Mouse (Mus musculus): ENCODE data around the gene Unc80. TPM values are rescaled to one million over a fixed set of nuclear protein-coding genes. Genes with fewer than 3 reads are reported as not detected.

Unc80 gene
- polyA plus RNA-seq, 1 experiment from 2014 or later, result 0.14 TPM

DNA sequence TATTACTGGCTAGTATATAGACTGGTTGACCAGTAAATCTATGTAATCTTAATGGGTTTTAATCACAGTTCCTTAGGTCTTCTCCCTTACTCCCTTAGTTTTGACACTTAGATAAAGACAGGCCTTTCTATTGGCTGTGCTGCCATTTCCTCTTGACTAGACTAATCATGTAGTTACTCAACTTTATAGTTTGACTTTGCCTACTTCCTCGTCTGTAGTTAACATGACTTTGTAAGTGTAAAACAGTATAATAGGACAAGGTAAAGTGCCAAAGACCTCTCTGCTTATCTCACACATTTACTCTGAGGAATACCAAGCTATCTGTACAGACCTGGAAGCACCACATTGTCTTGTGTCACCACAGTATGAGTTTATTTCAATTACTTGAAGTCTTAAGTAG, 262.4 kb downstream of the Unc80 start:
- no peaks in the 10 kb centered on the region for H3K27me3 ChIP-seq (replicated peaks)
- no peaks in the 10 kb centered on the region for H3K9me3 ChIP-seq (replicated peaks)
- ATAC-seq (ENCODE audit: insufficient number of reproducible peaks, low FRiP score), result no peak
- H3K9ac ChIP-seq, result no peak overlapping the region
- H3K27ac ChIP-seq (ENCODE audit: poor library complexity, severe bottlenecking), result no peak overlapping the region
- H3K4me2 ChIP-seq, result no peak overlapping the region
- WGBS, result 55% methylated on average over 1 of the region's 1 CpGs
- no peak overlapping the region for H3K4me3 ChIP-seq
- peaks cover 19% of the 10 kb centered on the region for H3K36me3 ChIP-seq
- no peaks in the 10 kb centered on the region for H3K4me1 ChIP-seq (replicated peaks)

Other genes starting within 250 kb of the Unc80 start
- gene Rpe, start 232.5 kb downstream of the Unc80 start, polyA plus RNA-seq (2016; fragmentation: Nextera tagmentation; extraction: Ambion mirVana), result 32.5 and 35.4 TPM in 2 replicates